Mouse (Mus musculus): ENCODE measurements at regions not wholly inside any gene's neighbourhood (a gene's known extent, or its start where the extent isn't known, plus 50 kb on each side); places are given as distances from the start of the nearest gene placed in this dataset.

DNA sequence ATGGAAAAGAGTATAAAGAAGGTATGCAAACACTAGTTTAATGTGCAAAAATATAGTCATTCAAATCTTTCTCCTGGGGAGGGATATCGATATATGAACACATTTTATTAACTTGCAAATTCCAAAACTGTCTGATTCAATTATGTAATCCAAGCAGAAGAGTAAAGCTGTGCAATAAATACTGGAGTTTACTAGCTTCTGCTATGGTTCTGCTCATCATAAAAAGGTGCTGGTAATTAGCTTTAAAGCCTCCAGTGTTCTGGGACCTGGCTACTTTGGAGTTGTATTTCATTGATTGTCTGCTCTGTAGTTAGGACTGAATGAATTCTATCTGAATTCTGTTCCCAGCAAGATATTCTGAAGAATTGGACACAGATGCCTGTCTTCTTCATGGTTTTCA, 602.7 kb upstream of the Akr1e1 start:
- no peak for DNase-seq (ENCODE audit: low read depth, low spot score)

DNA sequence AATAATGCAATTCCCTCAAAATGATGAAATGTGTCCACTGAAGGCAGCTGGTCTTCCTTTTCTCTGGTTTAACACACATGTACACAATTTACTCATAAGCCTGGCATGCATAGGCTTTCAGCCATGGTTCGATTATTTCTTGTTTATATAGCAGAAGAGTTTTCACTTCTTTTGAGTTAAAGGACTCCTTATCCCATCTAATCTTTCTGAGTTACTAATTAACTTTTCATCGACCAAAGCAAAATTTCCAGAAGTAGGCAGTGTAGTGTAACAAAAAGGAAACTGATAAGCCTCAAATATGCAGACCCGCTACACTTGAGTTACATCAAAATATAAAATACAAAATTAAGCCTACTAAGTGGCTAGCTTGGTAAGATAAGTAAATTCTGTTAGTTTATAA, 620.5 kb upstream of the Akr1e1 start:
- no peak for DNase-seq (ENCODE audit: low read depth, low spot score)

DNA sequence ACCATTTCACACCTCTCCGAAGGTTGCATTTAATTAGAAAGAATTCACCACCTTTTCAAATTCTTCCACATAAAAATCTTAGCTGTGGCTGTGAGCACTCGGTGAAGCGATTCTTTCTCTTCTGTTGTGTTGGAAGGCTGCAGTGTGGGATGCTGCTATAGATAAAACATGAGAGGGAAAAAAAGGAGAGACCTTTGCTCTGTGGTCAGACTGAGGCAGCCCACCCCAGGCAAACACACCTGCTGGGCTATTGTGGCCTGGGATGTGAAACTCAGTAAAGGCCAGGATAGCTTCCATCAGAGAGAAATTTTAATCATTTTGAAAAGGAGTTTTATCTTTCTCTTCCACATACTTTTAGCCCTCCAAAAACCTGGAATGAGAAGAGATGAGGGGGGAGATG, 625.3 kb upstream of the Akr1e1 start:
- DNase-seq (ENCODE audit: low read depth, low spot score): no peak

DNA sequence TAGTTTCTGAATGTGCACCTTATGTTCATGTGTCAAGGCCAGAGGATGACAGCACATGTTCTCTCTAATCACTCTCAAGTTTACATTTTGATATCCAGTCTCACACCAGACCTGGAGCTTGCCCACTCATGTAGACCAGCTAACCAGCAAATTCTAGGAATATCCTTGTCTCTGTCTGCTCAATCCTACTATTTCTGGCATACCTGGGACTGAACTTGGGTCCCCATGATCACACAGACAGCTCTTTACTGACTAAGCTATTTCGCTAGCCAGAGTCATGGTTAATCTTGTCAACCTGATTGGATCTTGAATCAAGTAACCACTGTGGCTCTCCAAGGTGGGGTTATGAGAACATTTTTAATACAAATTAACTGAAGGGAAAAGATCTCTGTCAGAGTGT, 625.9 kb upstream of the Klf6 start:
- DNase-seq (ENCODE audit: low read depth, low spot score): no peak

DNA sequence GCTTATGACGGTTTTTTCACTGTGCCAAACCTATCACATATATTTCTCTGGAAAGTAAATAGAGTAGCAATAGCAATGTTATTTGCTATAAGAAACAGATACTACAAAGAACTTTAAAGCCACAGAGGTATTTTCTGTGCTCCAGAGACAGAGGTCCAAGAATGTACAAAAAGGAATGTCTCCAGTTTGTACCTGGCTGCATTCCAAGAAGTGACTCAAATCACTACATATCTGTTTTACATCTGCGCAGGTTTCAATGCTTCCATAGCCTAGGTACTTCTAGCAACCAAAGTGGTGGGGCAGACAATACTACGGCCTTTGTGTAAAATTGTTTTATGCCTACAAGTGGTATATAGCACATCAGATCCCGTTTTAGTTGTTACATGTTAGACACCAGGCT, 620.7 kb upstream of the Klf6 start:
- DNase-seq (ENCODE audit: low read depth, low spot score): no peak

DNA sequence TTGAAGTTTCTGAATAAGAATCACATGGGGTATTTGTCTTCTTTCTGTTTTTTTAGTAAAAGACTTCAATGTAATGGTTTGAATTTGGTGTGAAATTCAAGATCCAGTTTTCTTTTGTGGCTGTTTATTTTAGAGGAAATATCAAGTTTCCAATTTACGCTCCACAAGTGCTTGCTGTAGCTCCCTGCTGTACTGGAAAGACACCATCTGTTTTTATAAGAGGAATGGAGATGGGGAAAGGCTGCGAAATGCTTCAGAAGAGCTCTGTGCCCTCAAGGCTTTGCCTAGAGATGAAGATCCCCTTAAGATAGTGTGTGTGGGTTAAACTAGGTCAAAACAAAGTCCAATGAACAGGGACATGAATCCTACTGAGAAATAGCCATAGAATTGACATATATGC, 618.5 kb upstream of the Klf6 start:
- DNase-seq (ENCODE audit: low read depth, low spot score): no peak

DNA sequence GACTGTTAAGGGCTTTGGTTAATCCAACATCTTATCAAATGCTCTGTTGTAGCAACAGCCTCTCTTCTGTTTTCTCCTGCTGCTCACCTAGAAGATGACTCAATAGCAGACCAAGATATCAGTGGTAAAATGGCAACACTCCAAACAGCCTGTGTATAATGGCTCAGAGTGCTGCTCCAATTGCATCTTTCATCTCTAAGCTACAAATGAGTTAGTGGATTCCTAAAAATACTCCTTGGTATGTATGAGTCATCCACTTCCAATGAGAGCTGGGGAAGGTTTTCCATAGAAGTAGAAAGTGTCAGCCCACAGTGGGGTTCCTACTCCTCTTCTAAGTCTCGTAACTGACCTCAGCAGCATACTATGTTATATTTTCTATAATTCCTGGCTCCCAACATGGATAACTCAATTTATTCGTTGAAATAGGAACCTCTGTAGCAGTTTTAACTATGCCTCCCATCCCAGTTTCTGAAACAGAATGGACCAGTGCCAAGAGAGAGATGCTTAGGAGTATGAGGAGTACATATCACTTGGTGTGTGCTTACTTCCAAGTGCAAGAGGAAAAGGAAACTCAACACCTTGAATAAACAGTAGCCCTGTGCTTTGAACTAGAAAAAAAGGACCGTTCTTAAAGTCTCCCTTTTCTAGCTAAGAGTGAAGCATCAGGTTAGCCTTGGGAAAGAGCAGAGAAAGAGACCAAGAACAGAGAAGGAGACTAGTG, 612.5 kb upstream of the Klf6 start:
- no peak for DNase-seq (ENCODE audit: low read depth, low spot score)

DNA sequence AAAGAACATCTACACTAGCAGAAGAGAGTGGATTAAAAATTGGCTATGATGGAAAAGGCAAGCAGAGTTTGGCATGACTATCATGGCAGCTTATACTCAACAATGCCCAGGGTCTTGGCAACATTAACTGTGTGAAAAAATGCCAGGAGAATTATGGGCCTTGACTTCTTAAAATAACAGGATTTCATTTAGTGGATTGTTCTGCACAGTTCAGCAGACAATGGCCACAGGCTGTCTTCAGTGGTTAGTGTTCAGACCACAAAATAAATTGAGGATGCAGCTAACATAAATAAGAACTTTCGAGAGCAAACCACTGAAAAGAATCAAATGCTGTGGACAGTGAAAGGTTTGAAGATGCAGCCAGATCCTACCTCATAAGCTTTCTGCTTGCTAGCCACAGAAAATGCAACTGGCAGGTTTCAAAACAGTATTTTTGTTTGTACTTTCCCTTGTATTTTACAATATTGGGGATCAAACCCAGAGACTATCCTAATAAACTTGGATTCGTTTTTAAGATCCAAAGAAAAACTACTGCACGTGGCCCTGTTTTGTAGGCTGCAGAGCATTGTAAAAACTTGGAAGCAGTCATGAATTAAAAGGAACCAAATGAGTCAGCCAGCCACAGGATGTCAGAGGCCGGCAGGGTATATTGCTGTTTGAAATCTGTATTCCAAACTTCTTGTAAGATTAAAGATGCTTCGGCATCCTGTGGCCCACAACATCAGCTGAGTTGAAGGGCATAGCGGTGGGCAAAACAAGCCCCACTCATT, 603.2 kb upstream of the Klf6 start:
- no peak for DNase-seq (ENCODE audit: low read depth, low spot score)

DNA sequence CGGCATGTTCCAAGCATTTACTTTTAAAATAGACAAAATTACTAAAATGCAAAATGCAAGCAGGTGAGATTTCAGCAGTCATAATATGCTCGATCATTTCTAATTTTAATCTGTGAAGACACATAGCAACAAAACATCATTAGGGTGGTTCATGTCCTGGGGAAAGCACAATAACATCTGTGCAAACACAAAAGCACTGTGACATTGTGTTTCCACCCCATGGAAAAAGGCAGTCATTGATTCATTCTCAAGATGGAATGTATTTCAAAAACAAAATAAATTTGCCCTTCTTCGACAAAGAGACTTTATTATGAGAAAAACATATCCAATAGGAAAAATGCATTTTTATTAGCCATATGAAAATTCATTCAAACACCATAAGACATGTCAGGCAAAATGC, 601.5 kb upstream of the Klf6 start:
- DNase-seq (ENCODE audit: low read depth, low spot score): no peak

DNA sequence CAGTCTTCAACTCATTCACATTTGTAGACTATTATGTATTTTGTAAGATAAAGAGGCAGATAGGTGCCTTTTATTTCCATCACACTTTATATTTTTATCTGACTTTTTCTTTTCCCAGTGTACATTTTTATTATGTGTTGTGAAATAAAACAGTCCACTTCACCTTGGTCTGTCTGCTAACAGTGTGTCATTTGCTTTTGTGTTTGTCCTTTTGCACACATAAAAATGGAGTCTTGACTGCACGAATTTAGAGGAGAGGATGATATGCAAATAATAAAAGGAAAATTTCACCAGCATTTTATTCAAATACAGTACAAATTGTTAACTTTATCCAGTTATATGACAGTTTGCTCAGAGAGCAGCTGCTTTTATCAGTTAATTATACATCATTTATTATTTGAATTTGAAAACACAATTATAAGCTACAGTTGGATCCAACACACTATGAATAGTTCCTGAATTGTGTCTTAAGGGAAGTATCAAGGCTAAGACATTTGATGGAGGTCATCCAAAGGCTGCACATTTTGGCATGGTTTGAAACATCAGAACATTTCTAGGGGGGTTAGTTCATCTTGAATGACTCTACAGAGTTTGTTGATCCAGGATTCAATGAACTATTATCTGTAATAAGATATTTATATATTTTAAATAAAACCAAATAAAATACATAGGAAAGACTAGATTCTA, 588.6 kb upstream of the Klf6 start:
- DNase-seq (ENCODE audit: low read depth, low spot score): no peak

DNA sequence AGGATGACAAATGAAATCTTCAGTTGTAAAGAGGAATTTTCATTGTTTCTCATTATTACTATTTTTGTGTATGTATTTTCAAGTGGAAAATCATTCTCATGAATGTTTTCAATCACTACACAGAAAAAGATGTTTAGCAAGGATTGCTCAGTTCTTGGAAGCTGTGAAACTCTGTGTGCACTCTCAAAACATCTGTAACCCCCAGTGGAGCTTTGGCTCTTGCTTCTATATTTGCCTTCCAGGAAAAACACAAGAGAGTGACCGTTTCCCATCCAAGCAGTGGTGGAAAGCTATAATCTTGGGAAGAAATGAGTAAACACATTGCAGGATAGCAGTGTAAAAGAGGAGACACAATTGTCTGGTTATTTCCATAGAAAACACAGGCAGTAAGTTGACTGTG, 584.7 kb upstream of the Klf6 start:
- DNase-seq (ENCODE audit: low read depth, low spot score): no peak

DNA sequence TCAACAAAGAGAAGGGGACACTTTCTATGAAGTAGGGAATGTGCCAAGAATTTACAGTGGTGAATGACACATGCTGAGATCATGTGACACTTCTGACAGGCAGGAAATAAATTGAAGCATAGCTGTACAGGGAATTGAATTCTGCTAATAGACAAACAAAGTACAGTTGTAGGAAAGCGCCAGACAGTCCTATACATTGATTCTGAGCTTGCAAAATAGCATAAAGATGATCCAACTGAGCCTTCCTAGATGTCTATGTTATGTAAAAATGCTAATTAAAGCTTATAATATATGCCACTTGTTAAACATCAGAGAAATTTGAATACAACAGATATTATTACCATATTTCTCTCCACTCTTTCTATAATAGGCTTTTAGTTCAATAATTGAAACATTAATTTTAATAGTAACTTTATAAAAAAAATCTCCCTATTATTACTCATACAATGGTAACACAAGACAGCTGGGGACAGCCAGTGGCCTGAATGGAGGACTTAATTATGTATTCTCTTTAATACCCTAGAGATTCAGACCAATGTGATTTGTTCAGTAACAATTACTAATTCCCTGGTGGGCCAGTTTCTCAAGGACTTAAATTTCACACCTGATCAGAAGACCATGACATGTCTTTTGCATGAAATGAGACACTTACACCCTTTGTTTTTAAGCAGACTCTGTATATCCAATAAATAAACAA, 571.4 kb upstream of the Klf6 start:
- no peak for DNase-seq (ENCODE audit: low read depth, low spot score)

DNA sequence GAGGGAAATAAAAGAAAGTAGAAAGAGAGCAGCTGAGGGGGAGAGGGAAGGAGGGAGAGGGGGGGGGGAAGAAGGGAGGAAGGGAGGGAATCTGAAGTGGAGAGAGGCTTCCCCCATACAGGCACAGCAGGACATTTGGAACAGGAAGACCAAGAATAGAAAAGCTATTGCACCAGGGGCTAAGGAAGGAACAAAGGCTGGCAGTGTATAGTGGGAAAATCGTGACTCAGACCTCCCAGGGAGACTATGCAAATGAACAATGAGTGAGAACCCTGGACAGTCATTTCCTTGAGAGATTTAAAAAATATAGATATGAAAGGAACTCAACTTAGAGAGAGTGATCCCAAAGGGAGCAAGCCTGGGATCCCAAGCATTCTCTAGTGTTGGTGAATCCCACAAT, 559.1 kb upstream of the Klf6 start:
- DNase-seq (ENCODE audit: low read depth, low spot score): peak; percentile 74

DNA sequence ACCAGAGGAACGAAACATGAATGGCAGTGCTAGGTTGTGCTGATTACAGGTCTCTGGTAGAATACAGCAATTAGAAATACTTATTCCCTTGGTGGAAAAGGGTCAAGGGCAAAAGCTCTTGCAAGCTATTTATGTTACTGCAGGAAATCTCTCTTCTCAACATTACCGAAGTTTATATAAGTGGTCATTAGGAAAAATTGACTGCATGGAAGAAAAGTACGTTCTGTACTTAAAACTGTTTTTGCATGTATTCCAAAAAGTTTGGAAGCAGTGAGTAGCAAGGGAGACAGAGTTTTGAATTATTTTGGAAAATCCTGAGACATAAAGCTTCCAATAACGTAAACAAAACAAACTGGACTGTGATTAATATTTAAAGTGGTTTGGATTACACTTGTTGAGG, 554.6 kb upstream of the Klf6 start:
- no peak for DNase-seq (ENCODE audit: low read depth, low spot score)

DNA sequence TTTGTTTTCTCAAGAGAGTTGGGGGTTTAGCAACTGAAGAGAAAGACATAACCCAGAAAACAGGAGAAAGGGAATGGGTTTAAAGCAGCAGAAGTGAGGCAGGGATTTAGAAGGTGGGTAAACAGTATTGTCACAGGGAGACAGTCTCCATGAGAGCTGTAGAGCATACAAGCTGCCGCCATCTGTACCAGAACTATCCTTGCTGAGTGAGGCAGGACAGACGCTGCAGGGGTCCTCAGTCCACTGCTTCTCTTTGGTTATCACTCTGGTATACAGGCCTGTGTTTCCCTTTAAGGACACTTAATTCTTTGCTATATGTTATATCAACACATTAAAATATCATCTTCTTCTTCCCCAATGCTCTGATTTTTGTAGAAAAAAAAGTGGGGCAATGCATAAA, 548.0 kb upstream of the Klf6 start:
- DNase-seq (ENCODE audit: low read depth, low spot score): no peak

DNA sequence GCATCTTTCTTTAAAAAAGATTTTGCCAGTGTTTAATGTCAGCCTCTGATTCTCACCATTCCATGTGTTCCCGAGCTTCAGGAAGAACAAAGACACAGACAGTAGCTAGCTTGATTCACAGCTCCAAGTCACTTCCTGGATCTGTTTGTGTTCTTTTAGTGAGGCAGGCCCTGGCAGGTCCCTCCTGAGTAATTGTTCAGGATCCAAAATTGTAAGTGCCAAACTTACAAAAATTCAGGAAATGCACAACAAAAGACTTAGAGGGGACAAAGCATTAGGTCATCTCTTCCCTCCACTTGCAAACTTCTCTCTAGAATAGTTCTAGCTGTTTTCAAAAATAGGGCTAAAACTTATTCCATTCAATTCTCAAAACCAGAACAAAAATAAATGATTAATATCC, 546.3 kb upstream of the Klf6 start:
- DNase-seq (ENCODE audit: low read depth, low spot score): no peak

DNA sequence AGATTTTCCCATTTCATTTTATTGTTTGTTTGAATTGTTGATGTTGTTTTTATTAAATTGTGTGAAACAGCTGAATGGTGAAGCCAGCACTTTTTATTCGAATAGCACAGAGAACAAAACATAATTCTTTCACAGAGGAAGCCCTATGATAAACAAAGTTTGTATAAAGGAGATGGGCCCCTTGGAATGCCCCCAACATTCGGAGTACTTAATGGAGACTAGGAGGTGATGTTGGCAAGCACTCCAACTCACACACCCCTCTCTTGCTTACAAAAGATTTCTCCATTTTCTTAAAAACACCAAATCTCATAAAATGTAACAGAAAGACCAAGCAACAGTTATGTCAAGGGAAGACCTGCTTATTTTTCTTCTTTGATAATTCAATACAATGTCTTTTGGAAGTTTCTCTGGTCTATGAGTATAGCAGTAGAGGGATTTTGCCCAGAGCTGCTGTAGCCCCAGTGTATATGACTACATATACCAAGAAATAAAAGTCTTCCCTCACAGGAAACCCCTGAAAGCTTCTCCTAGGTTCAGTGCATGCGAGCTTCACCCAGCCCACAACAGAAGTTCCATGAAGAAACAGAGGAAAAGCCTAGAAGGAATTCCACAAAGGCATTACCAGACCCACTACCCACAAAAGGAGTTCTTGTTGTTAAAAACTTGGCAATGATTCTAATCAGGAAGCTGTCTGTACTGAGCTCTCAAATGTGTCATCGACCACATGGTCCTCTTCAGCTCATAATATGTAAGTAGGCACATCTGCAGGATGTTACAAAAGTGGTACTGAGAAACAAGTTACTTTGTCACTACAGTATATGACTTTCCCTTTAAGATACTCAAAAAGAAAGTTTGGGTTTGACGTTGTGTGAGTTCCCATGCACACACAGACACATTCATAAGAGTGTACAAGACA, 543.1 kb upstream of the Klf6 start:
- DNase-seq (ENCODE audit: low read depth, low spot score): no peak

DNA sequence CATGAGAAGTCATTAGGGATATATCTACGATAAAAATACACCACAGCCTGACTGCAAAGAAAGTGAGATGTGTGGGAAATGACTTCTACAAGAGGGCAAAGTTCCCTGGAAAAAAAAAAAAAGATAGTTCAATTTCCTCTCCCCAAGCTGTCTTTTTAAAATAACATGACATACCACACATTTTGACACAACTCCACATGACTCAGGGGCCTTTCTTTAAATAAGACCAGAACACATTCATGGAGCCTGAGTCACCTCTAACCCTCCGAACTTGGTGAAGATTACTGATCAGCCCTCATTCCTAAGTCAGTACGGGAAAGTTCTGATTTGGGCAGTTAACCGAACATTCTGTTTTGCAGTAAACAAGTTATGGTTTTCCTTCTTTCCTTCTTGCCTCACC, 515.6 kb upstream of the Klf6 start:
- no peak for DNase-seq (ENCODE audit: low read depth, low spot score)

DNA sequence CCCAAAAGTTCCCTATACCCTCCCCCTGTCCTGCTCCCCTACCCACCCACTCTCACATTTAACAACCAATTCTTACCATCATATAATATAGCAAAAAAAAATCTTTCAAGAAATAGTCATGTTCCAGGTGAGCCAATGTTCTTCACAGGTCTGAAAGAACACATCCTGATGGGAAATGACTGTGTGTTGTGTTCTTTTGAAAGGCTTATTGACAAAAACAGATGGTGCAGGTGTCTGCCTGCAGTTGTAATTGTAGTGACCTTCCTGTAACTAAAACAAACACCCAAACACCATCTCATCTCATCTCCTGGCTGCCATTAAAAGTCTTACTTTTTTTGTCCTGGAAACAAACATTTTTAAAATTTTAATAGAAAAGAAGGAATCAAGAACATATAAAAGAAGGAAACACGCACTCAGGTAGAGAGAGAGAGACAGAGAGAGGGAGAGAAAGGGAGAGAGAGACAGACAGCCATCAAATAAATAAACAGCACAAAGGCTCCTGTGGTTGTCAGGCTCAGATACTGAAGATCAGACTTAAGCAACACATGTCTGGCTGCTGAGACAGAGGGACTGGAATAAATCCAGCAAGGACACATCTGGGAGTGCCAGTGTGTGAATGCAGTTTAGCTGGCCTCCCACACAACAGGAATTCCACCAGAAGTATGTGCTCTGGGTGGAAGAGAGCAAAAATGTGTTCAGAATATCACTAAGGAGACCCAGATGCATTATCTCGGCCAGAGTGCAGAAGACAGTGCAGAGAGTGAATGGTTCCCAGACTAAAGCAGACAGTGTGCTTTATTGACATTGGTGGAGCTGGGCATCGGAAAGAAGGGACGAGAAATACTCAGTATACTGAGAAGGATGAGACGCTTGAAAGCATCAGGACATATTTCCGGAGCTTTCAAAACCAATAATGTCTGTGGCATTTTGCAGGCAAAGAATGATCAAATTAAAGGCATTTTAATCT, 513.5 kb upstream of the Klf6 start:
- peak; percentile 3 for DNase-seq (ENCODE audit: low read depth, low spot score)
